Mouse (Mus musculus): ENCODE measurements around the gene Smim14. TPM values are rescaled to one million over a fixed set of nuclear protein-coding genes. Genes with fewer than 3 reads are reported as not detected.
A peak's percentile ranks its signal among the peaks of the same experiment; 100 is the strongest.

Gene Smim14
- polyA plus RNA-seq, 1 experiment from 2014 or later: 144 TPM

DNA sequence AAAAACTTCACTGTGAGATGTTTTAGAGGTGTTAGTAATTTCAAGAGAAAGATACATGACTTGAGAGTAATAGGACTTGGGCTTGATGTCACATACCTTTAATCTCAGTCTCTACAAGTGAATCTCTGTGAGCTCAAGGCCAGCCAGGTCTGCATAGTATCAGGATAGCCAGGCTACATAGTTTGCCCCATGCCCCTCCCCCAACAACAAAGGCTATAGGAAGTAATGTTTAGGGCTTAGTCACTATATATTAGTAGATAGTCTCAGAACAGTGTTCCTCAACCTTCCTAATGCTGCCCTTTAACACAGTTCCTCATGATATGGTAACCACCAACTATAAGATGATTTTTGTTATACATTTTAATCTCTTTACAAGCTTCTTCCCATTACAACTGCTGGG, 20.1 kb upstream of the Smim14 start:
- Histone ChIP-seq H3K27ac (replicated peaks in 1 of 2; ENCODE audit: control insufficient read depth in 1 of 2, insufficient read depth in 1 of 2, low read depth in 2 of 2, low read length in 2 of 2) (no peak overlapping the region), H3K4me2 (ENCODE audit: low read length) (no peak overlapping the region), H3K4me1 (ENCODE audit: control insufficient read depth in 2 of 2, insufficient read depth in 2 of 2, low read length in 2 of 2) (peaks cover 0 to 10% of the 10 kb centered on the region in 2 experiments; a peak in 1 of 4 replicates), H3K4me3 (ENCODE audit: control insufficient read depth in 1 of 2, insufficient read depth in 1 of 2, low read depth in 1 of 2, low read length in 2 of 2) (no peak overlapping the region), H3K9ac (ENCODE audit: low read length) (no peak overlapping the region), H3K9me3 (ENCODE audit: control insufficient read depth, low read length) (no peaks in the 10 kb centered on the region), H3K36me3 (ENCODE audit: control insufficient read depth, insufficient read depth, low read length) (peaks cover 7% of the 10 kb centered on the region; the same call in 1 of the 2 replicates), H3K27me3 (ENCODE audit: control insufficient read depth, insufficient read depth, low read length) (no peaks in the 10 kb centered on the region)
- no peak for ATAC-seq (ENCODE audit: insufficient number of reproducible peaks, insufficient read depth, low FRiP score, low read depth)

DNA sequence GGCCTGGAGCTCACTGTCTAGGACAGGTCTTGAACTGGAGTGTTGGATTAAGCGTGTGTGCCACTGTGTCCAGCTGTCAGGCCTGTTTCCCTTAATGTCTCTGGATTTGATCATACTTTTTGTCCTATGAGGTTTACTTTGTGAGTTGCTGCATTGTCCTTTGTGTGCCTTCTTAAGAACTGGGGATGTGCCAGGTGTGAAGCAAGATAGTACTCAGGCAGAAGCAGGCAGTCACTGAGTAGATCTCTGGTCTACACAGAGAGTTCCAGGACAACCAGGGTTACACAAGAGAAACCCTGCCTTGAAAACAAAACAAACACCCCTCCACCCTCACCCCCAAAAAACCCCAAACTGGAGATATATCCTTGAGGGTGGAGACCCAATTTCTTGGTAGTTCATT, 12.7 kb upstream of the Smim14 start:
- H3K4me2 ChIP-seq (ENCODE audit: low read length): no peak overlapping the region
- no peak overlapping the region for H3K9ac ChIP-seq (ENCODE audit: low read length)
- no peaks in the 10 kb centered on the region for H3K9me3 ChIP-seq (ENCODE audit: control insufficient read depth, low read length)
- H3K27me3 ChIP-seq (ENCODE audit: control insufficient read depth, insufficient read depth, low read length): no peaks in the 10 kb centered on the region
- no peak overlapping the region for H3K4me3 ChIP-seq (ENCODE audit: control insufficient read depth in 1 of 2, insufficient read depth in 1 of 2, low read depth in 1 of 2, low read length in 2 of 2)
- ATAC-seq (ENCODE audit: insufficient number of reproducible peaks, insufficient read depth, low FRiP score, low read depth): no peak
- 64% methylated on average over 1 of the region's 1 CpGs for WGBS
- no peak overlapping the region for H3K27ac ChIP-seq (replicated peaks in 1 of 2; ENCODE audit: control insufficient read depth in 1 of 2, insufficient read depth in 1 of 2, low read depth in 2 of 2, low read length in 2 of 2)
- H3K36me3 ChIP-seq (ENCODE audit: control insufficient read depth, insufficient read depth, low read length): peaks cover 7% of the 10 kb centered on the region; the same call in 1 of the 2 replicates
- peaks cover 0 to 20% of the 10 kb centered on the region in 2 experiments; a peak in 3 of 4 replicates for H3K4me1 ChIP-seq (ENCODE audit: control insufficient read depth in 2 of 2, insufficient read depth in 2 of 2, low read length in 2 of 2)

DNA sequence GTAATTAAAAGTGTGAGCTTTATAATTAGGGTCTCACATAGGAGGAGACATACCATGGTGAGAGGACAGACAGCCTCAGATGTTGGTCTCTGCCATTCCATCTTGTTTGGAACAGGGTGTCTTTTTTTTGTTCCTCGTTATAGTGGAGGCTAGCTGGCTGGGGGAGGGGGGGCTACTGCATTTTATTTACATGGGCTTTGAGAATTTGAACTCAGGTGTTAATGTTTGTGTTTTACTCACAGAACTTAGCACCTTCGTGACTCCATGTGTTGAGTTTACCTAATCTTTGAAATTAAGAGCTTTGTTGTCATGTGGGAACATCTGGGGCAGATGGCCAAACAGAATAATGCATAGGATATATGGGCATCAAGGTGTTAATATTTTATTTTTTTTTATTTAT, 7.6 kb upstream of the Smim14 start:
- no peaks in the 10 kb centered on the region for H3K9me3 ChIP-seq (ENCODE audit: control insufficient read depth, low read length)
- no peak overlapping the region for H3K4me3 ChIP-seq (ENCODE audit: control insufficient read depth in 1 of 2, insufficient read depth in 1 of 2, low read depth in 1 of 2, low read length in 2 of 2)
- no peak overlapping the region for H3K4me2 ChIP-seq (ENCODE audit: low read length)
- H3K27me3 ChIP-seq (ENCODE audit: control insufficient read depth, insufficient read depth, low read length): no peaks in the 10 kb centered on the region
- peaks cover 8% of the 10 kb centered on the region; the same call in 1 of the 2 replicates for H3K36me3 ChIP-seq (ENCODE audit: control insufficient read depth, insufficient read depth, low read length)
- H3K9ac ChIP-seq (ENCODE audit: low read length): no peak overlapping the region
- H3K4me1 ChIP-seq (ENCODE audit: control insufficient read depth in 2 of 2, insufficient read depth in 2 of 2, low read length in 2 of 2): peaks cover 2 to 5% of the 10 kb centered on the region in 2 experiments
- no peak for ATAC-seq (ENCODE audit: insufficient number of reproducible peaks, insufficient read depth, low FRiP score, low read depth)
- H3K27ac ChIP-seq (replicated peaks in 1 of 2; ENCODE audit: control insufficient read depth in 1 of 2, insufficient read depth in 1 of 2, low read depth in 2 of 2, low read length in 2 of 2): no peak overlapping the region
- 86% methylated on average over 2 of the region's 2 CpGs for WGBS

DNA sequence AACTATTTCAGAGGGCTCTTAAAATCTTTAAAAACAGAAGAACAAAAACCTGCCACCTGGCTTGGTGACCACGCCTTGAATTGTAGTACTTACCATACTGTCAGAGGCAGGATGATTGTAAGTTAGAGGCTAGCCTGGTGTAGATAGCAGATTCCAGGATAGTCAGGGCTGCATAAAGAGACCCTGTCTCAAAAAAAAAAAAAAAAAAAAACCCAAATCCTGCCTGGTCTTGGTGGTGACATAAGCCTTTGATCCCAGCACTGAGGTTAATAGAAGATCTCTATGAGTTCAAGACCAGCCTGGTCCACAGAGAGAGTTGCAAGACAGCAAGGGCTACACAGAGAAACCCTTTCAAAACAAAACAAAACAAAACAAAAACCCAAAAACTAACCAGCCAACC, 6.5 kb upstream of the Smim14 start:
- Histone ChIP-seq H3K36me3 (ENCODE audit: control insufficient read depth, insufficient read depth, low read length) (peaks cover 6% of the 10 kb centered on the region; the same call in 1 of the 2 replicates), H3K27ac (replicated peaks in 1 of 2; ENCODE audit: control insufficient read depth in 1 of 2, insufficient read depth in 1 of 2, low read depth in 2 of 2, low read length in 2 of 2) (no peak overlapping the region), H3K9me3 (ENCODE audit: control insufficient read depth, low read length) (no peaks in the 10 kb centered on the region), H3K27me3 (ENCODE audit: control insufficient read depth, insufficient read depth, low read length) (no peaks in the 10 kb centered on the region), H3K4me1 (ENCODE audit: control insufficient read depth in 2 of 2, insufficient read depth in 2 of 2, low read length in 2 of 2) (peaks cover 2 to 11% of the 10 kb centered on the region in 2 experiments), H3K9ac (ENCODE audit: low read length) (no peak overlapping the region), H3K4me3 (ENCODE audit: control insufficient read depth in 1 of 2, insufficient read depth in 1 of 2, low read depth in 1 of 2, low read length in 2 of 2) (no peak overlapping the region), H3K4me2 (ENCODE audit: low read length) (no peak overlapping the region)
- ATAC-seq (ENCODE audit: insufficient number of reproducible peaks, insufficient read depth, low FRiP score, low read depth): no peak
- 84% methylated on average over 1 of the region's 1 CpGs for WGBS

DNA sequence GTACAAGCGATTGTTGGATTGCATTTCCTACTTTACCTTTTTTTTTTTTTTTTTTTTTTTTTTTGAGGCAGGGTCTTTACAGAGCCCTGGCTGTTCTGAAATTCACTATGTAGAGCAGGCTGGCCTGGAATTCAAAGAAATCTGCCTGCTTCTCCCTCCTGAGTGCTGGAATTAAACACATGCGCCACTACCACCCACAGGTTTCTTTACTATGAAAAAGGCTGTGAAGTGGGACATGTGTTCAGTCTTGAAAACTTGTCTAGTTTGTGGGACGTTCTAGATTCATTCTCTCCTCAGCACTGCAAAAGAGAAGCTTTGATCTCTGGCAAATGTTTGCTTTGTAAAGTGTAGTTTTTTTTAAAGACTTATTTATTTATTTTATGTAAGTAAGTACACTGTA, 4.9 kb upstream of the Smim14 start:
- no peaks in the 10 kb centered on the region for H3K9me3 ChIP-seq (ENCODE audit: control insufficient read depth, low read length)
- WGBS: 89% methylated on average over 3 of the region's 3 CpGs

DNA sequence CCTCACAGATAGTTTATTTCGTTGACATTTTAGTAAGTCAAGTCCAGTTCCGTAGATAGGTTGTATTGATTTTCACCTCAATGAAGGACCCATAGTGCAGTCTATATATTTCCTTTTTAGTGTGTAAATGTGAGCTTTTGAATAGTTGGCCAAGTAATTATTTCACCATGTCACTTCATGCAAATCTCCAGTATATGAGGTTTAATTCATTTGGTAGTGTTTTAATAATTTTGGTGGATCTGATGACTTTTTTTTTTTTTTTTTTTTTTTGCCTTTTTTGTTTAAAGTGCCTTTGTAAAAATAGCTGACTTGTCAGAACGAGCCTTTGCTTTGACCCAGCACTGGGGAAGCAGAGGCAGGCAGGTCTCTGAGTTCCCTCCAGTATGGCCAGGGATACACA, 2.8 kb upstream of the Smim14 start:
- Histone ChIP-seq H3K27ac (replicated peaks in 1 of 2; ENCODE audit: control insufficient read depth in 1 of 2, insufficient read depth in 1 of 2, low read depth in 2 of 2, low read length in 2 of 2) (no peak overlapping the region), H3K27me3 (ENCODE audit: control insufficient read depth, insufficient read depth, low read length) (no peaks in the 10 kb centered on the region), H3K4me3 (ENCODE audit: control insufficient read depth in 1 of 2, insufficient read depth in 1 of 2, low read depth in 1 of 2, low read length in 2 of 2) (peak overlapping the region in 1 of 2 experiments; percentile 21; a peak in 1 of 4 replicates), H3K9me3 (ENCODE audit: control insufficient read depth, low read length) (no peaks in the 10 kb centered on the region), H3K9ac (ENCODE audit: low read length) (no peak overlapping the region), H3K36me3 (ENCODE audit: control insufficient read depth, insufficient read depth, low read length) (peaks cover 6% of the 10 kb centered on the region; the same call in 1 of the 2 replicates), H3K4me1 (ENCODE audit: control insufficient read depth in 2 of 2, insufficient read depth in 2 of 2, low read length in 2 of 2) (peaks cover 2 to 17% of the 10 kb centered on the region in 2 experiments), H3K4me2 (ENCODE audit: low read length) (peak overlapping the region; percentile 79)
- ATAC-seq (ENCODE audit: insufficient number of reproducible peaks, insufficient read depth, low FRiP score, low read depth): no peak
- 92% methylated on average over 3 of the region's 3 CpGs for WGBS

More for the DNA sequence above, 4.9 kb upstream of the Smim14 start:
- H3K4me3 ChIP-seq (ENCODE audit: control insufficient read depth in 1 of 2, insufficient read depth in 1 of 2, low read depth in 1 of 2, low read length in 2 of 2): no peak overlapping the region
- H3K4me2 ChIP-seq (ENCODE audit: low read length): no peak overlapping the region
- H3K27ac ChIP-seq (replicated peaks in 1 of 2; ENCODE audit: control insufficient read depth in 1 of 2, insufficient read depth in 1 of 2, low read depth in 2 of 2, low read length in 2 of 2): no peak overlapping the region
- H3K27me3 ChIP-seq (ENCODE audit: control insufficient read depth, insufficient read depth, low read length): no peaks in the 10 kb centered on the region
- H3K36me3 ChIP-seq (ENCODE audit: control insufficient read depth, insufficient read depth, low read length): peaks cover 6% of the 10 kb centered on the region; the same call in 1 of the 2 replicates
- no peak overlapping the region for H3K9ac ChIP-seq (ENCODE audit: low read length)
- no peak for ATAC-seq (ENCODE audit: insufficient number of reproducible peaks, insufficient read depth, low FRiP score, low read depth)
- peaks cover 2 to 11% of the 10 kb centered on the region in 2 experiments for H3K4me1 ChIP-seq (ENCODE audit: control insufficient read depth in 2 of 2, insufficient read depth in 2 of 2, low read length in 2 of 2)

DNA sequence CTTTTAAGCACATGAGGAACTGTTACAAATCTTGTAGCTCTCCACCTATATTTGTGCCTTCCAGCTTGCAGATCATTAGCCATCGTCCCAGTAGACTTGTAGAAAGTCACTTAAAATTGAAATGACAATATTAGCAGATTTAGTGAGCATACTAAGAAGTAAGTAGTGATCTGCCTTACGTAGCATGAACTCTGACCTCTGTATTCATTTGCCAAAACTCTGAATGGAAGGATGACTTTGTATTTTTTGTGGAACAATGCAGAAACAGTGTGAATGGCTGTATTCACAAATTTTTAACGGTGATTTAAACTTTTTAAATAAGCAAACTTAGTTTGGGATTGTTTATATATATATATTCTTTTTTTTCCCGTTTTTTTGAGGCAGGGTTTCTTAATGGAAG, 1.8 kb upstream of the Smim14 start:
- Histone ChIP-seq H3K9ac (ENCODE audit: low read length) (peak overlapping the region; percentile 64), H3K9me3 (ENCODE audit: control insufficient read depth, low read length) (no peaks in the 10 kb centered on the region), H3K36me3 (ENCODE audit: control insufficient read depth, insufficient read depth, low read length) (peaks cover 6% of the 10 kb centered on the region; the same call in 1 of the 2 replicates), H3K27me3 (ENCODE audit: control insufficient read depth, insufficient read depth, low read length) (no peaks in the 10 kb centered on the region), H3K4me2 (ENCODE audit: low read length) (peak overlapping the region; percentile 79), H3K27ac (replicated peaks in 1 of 2; ENCODE audit: control insufficient read depth in 1 of 2, insufficient read depth in 1 of 2, low read depth in 2 of 2, low read length in 2 of 2) (no peak overlapping the region), H3K4me1 (ENCODE audit: control insufficient read depth in 2 of 2, insufficient read depth in 2 of 2, low read length in 2 of 2) (peaks cover 2 to 17% of the 10 kb centered on the region in 2 experiments), H3K4me3 (ENCODE audit: control insufficient read depth in 1 of 2, insufficient read depth in 1 of 2, low read depth in 1 of 2, low read length in 2 of 2) (peak overlapping the region in 1 of 2 experiments; percentile 27; a peak in 2 of 4 replicates)
- no peak for ATAC-seq (ENCODE audit: insufficient number of reproducible peaks, insufficient read depth, low FRiP score, low read depth)
- WGBS: 44% methylated on average over 4 of the region's 4 CpGs

DNA sequence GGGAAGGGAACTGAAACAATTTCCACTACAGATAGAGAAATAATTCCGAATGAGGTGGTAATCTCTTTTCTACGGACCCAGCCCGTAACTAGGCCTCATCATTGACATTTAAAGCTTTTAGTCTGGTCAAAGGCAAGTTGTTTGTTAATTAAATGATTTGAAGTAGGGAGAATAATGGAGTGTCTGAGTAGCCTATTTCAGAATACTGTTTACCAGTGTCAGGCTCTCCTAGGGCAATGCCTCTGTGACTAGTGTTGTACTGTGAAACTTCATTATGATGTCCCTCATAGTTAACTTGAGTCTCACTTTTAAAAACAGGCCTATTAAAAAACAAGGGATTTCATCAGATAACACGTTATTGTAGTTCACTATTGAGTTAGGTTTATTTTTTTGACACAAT, 1.1 kb upstream of the Smim14 start:
- no peaks in the 10 kb centered on the region for H3K36me3 ChIP-seq (ENCODE audit: control insufficient read depth, insufficient read depth, low read length)
- peak overlapping the region; percentile 90 for H3K9ac ChIP-seq (ENCODE audit: low read length)
- H3K27me3 ChIP-seq (ENCODE audit: control insufficient read depth, insufficient read depth, low read length): no peaks in the 10 kb centered on the region
- WGBS: 0% methylated on average over 4 of the region's 4 CpGs
- H3K4me3 ChIP-seq (ENCODE audit: control insufficient read depth in 1 of 2, insufficient read depth in 1 of 2, low read depth in 1 of 2, low read length in 2 of 2): peak overlapping the region; percentile 81 to 83
- no peaks in the 10 kb centered on the region for H3K9me3 ChIP-seq (ENCODE audit: control insufficient read depth, low read length)
- H3K4me2 ChIP-seq (ENCODE audit: low read length): peak overlapping the region; percentile 79
- H3K4me1 ChIP-seq (ENCODE audit: control insufficient read depth in 2 of 2, insufficient read depth in 2 of 2, low read length in 2 of 2): peaks cover 2 to 17% of the 10 kb centered on the region in 2 experiments
- peak overlapping the region; percentile 96 to 98 for H3K27ac ChIP-seq (replicated peaks in 1 of 2; ENCODE audit: control insufficient read depth in 1 of 2, insufficient read depth in 1 of 2, low read depth in 2 of 2, low read length in 2 of 2)
- ATAC-seq (ENCODE audit: insufficient number of reproducible peaks, insufficient read depth, low FRiP score, low read depth): no peak
